8 mouse cellular contexts compared by ENCODE assay signal in the genomic region with DNA sequence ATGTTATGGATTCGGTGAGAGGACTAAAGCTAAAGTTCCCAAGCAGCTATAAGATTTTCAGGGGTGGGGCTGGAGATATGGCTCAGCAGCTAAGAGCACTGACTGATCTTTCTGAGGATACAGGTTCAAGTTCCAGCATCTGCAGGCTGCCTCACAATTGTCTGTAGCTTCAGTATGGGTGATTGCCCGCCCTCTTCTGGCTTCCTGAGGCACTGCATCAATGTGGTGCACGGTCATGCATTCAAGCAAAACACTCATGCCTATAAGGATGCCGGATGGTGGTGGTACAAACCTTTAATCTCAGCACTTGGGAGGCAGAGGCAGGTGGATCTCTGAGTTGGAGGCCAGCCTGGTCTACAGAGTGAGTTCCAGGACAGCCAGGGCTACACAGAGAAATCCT. TPM values are rescaled to one million over a fixed set of nuclear protein-coding genes. Genes with fewer than 3 reads are reported as not detected.
DNase-seq lines count a peak whose midpoint lies in the region; ATAC-seq and TF ChIP-seq lines count a peak whose summit lies in the region.

No protein-coding gene starts in this region.

- no peak overlapping the region for H3K9ac ChIP-seq in kidney, embryonic 14.5 days (ENCODE audit: low read depth, low read length)

- no peak overlapping the region for H3K27ac ChIP-seq in kidney, adult 2 months (ENCODE audit: insufficient read depth, low read depth, low read length)
- no peak overlapping the region for H3K27ac ChIP-seq in kidney, embryonic 14.5 days (ENCODE audit: low read depth, low read length)
- H3K27ac ChIP-seq in left cerebral cortex, adult 2 months = no peak overlapping the region

- no peak for TF ChIP-seq POLR2A in kidney, adult 2 months (IDR thresholded peaks at IDR 0.05; ENCODE audit: low read depth, low read length)

- no peaks in the 10 kb centered on the region for H3K9me3 ChIP-seq in kidney, embryonic 14.5 days (ENCODE audit: control insufficient read depth, low read length)
- no peaks in the 10 kb centered on the region for H3K9me3 ChIP-seq in E14TG2a.4 (ENCODE audit: low read length)

- peak; percentile 75 for DNase-seq in kidney, adult 2 months
- peak; percentile 66 to 70 for DNase-seq in adrenal gland, postnatal 36 days
- DNase-seq in left cerebral cortex, adult 2 months (ENCODE audit: extremely low spot score in 1 of 2, low spot score in 2 of 2) = peak in 1 of 2 experiments; percentile 75
- peak; percentile 67 for DNase-seq in thymus, postnatal 25 days

- WGBS in kidney, adult 2 months = 26% methylated on average over 4 of the region's 4 CpGs
- 37% methylated on average over 4 of the region's 4 CpGs for WGBS in kidney, embryonic 14.5 days

- no peaks in the 10 kb centered on the region for H3K36me3 ChIP-seq in kidney, adult 2 months (ENCODE audit: control insufficient read depth, insufficient read depth, low read length)
- H3K36me3 ChIP-seq in kidney, embryonic 14.5 days (ENCODE audit: control insufficient read depth, insufficient read depth, low read length) = peaks cover 14% of the 10 kb centered on the region
- peaks cover 16% of the 10 kb centered on the region for H3K36me3 ChIP-seq in E14TG2a.4 (ENCODE audit: insufficient read depth, low read length)

- no peak for ATAC-seq in kidney, embryonic 14.5 days (ENCODE audit: low FRiP score, low TSS enrichment)
- peak; percentile 63; the same call in 1 of the 2 replicates for ATAC-seq in erythroid progenitor cell, adult 5-6 weeks (replicated peaks; ENCODE audit: low FRiP score, poor library complexity, severe bottlenecking)
- ATAC-seq in monocyte, adult 5-6 weeks (replicated peaks; ENCODE audit: insufficient number of reproducible peaks, low FRiP score, low TSS enrichment, poor library complexity, severe bottlenecking) = peak; percentile 71

- TF ChIP-seq CTCF in kidney, adult 2 months (conservative IDR thresholded peaks at IDR 0.05; ENCODE audit: insufficient read depth, insufficient read length, low read depth, low read length) = peak; percentile 85
- TF ChIP-seq CTCF in E14TG2a.4 (conservative IDR thresholded peaks at IDR 0.05; ENCODE audit: low read length) = peak; percentile 78
- TF ChIP-seq CTCF in left cerebral cortex, adult 2 months (IDR thresholded peaks at IDR 0.05) = peak; percentile 73

- H3K4me2 ChIP-seq in kidney, embryonic 14.5 days (replicated peaks; ENCODE audit: low read depth, low read length) = no peak overlapping the region

- no peaks in the 10 kb centered on the region for H3K27me3 ChIP-seq in kidney, adult 2 months (replicated peaks; ENCODE audit: control insufficient read depth, insufficient read depth, low read length)
- no peaks in the 10 kb centered on the region for H3K27me3 ChIP-seq in kidney, embryonic 14.5 days (ENCODE audit: control insufficient read depth, insufficient read depth, low read length)
- H3K27me3 ChIP-seq in E14TG2a.4 (ENCODE audit: insufficient read depth, low read length) = peaks cover 10% of the 10 kb centered on the region; the same call in 1 of the 2 replicates

- no peaks in the 10 kb centered on the region for H3K4me1 ChIP-seq in kidney, adult 2 months (ENCODE audit: control insufficient read depth, insufficient read depth, low read length)
- no peaks in the 10 kb centered on the region for H3K4me1 ChIP-seq in kidney, embryonic 14.5 days (ENCODE audit: control insufficient read depth, insufficient read depth, low read length)
- H3K4me1 ChIP-seq in E14TG2a.4 (replicated peaks; ENCODE audit: low read depth, low read length) = peaks cover 28% of the 10 kb centered on the region

- intact Hi-C loops in left cerebral cortex, adult 2 months (cut with DNase I) = loop anchor here (1.0 kb wide), 1 partner anchor 84 kb away; no protein-coding TSS in a partner anchor

- no peak overlapping the region for H3K4me3 ChIP-seq in kidney, adult 2 months (ENCODE audit: insufficient read depth, low read depth, low read length)
- H3K4me3 ChIP-seq in kidney, embryonic 14.5 days (ENCODE audit: low read length) = no peak overlapping the region
- no peak overlapping the region for H3K4me3 ChIP-seq in E14TG2a.4 (replicated peaks; ENCODE audit: low read length)
- no peak overlapping the region for H3K4me3 ChIP-seq in left cerebral cortex, adult 2 months

RNA-seq across cellular contexts. Expression of gene 1700022I11Rik, which starts 7.8 kb away (rescaled TPM):
- polyA plus RNA-seq in kidney, adult 2 months (2012; rRNA removed) = not detected in 2 replicates
- polyA plus RNA-seq in kidney, embryonic 14.5 days (2014; fragmentation: Nextera tagmentation; extraction: Ambion mirVana) = 0.34 and 0.37 TPM in 2 replicates
- not detected for total RNA-seq in adrenal gland, postnatal 36 days (2021)
- not detected in 2 replicates for total RNA-seq in erythroid progenitor cell, adult 5-6 weeks (2015; ENCODE audit: low replicate concordance)
- not detected in 2 replicates for total RNA-seq in erythroid progenitor cell, adult 5-6 weeks (2017; ENCODE audit: low replicate concordance)
- total RNA-seq in left cerebral cortex, adult 2 months (2021) = not detected
- total RNA-seq in monocyte, adult 5-6 weeks (2017) = 1.4 TPM in 1 of 3 replicates, not detected in the others

RNA-seq across cellular contexts. Expression of gene Dnajb5, which starts 12.0 kb away (rescaled TPM):
- 6.5 and 8.1 TPM in 2 replicates for polyA plus RNA-seq in kidney, adult 2 months (2012; rRNA removed)
- 5.1 and 6.8 TPM in 2 replicates for polyA plus RNA-seq in kidney, embryonic 14.5 days (2014; fragmentation: Nextera tagmentation; extraction: Ambion mirVana)
- total RNA-seq in adrenal gland, postnatal 36 days (2021) = 10 to 100 TPM; 10.9 to 35.1 TPM
- 2.1 TPM in 1 of 2 replicates, not detected in the other for total RNA-seq in erythroid progenitor cell, adult 5-6 weeks (2015; ENCODE audit: low replicate concordance)
- 0.51 and 2.0 TPM in 2 replicates for total RNA-seq in erythroid progenitor cell, adult 5-6 weeks (2017; ENCODE audit: low replicate concordance)
- 100 to 1,000 TPM; 216 to 338 TPM for total RNA-seq in left cerebral cortex, adult 2 months (2021)
- total RNA-seq in monocyte, adult 5-6 weeks (2017) = 2.5 to 10.0 TPM (median 6.9 TPM) in 3 replicates

RNA-seq across cellular contexts. Expression of gene Vcp, which starts 38.7 kb away (rescaled TPM):
- 112 and 130 TPM in 2 replicates for polyA plus RNA-seq in kidney, adult 2 months (2012; rRNA removed)
- polyA plus RNA-seq in kidney, embryonic 14.5 days (2014; fragmentation: Nextera tagmentation; extraction: Ambion mirVana) = 351 and 554 TPM in 2 replicates
- 100 to 1,000 TPM; 332 to 368 TPM for total RNA-seq in adrenal gland, postnatal 36 days (2021)
- 68.3 and 73.9 TPM in 2 replicates for total RNA-seq in erythroid progenitor cell, adult 5-6 weeks (2015; ENCODE audit: low replicate concordance)
- 120 and 189 TPM in 2 replicates for total RNA-seq in erythroid progenitor cell, adult 5-6 weeks (2017; ENCODE audit: low replicate concordance)
- total RNA-seq in left cerebral cortex, adult 2 months (2021) = 100 to 1,000 TPM; 179 to 186 TPM
- total RNA-seq in monocyte, adult 5-6 weeks (2017) = 146 to 168 TPM (median 150 TPM) in 3 replicates

RNA-seq across cellular contexts. Expression of gene Phf24, which starts 45.1 kb away (rescaled TPM):
- polyA plus RNA-seq in kidney, adult 2 months (2012; rRNA removed) = 1.1 TPM in 2 replicates
- polyA plus RNA-seq in kidney, embryonic 14.5 days (2014; fragmentation: Nextera tagmentation; extraction: Ambion mirVana) = 0.41 and 1.1 TPM in 2 replicates
- total RNA-seq in adrenal gland, postnatal 36 days (2021) = 1 to 10 TPM; 1.3 to 1.8 TPM
- total RNA-seq in erythroid progenitor cell, adult 5-6 weeks (2015; ENCODE audit: low replicate concordance) = not detected in 2 replicates
- under 0.01 TPM in 1 of 2 replicates, not detected in the other for total RNA-seq in erythroid progenitor cell, adult 5-6 weeks (2017; ENCODE audit: low replicate concordance)
- 100 to 1,000 TPM; 359 to 380 TPM for total RNA-seq in left cerebral cortex, adult 2 months (2021)
- total RNA-seq in monocyte, adult 5-6 weeks (2017) = 0.10 TPM in 1 of 3 replicates, not detected in the others

RNA-seq across cellular contexts. Expression of gene Fancg, which starts 48.7 kb away (rescaled TPM):
- 6.8 and 7.1 TPM in 2 replicates for polyA plus RNA-seq in kidney, adult 2 months (2012; rRNA removed)
- 11.8 and 16.9 TPM in 2 replicates for polyA plus RNA-seq in kidney, embryonic 14.5 days (2014; fragmentation: Nextera tagmentation; extraction: Ambion mirVana)
- total RNA-seq in adrenal gland, postnatal 36 days (2021) = 10 to 100 TPM in 1 of 2 experiments, 1 to 10 TPM in 1; 6.3 to 14.2 TPM
- total RNA-seq in erythroid progenitor cell, adult 5-6 weeks (2015; ENCODE audit: low replicate concordance) = 12.6 and 20.2 TPM in 2 replicates
- total RNA-seq in erythroid progenitor cell, adult 5-6 weeks (2017; ENCODE audit: low replicate concordance) = 33.4 and 59.7 TPM in 2 replicates
- total RNA-seq in left cerebral cortex, adult 2 months (2021) = 10 to 100 TPM; 15.1 to 17.4 TPM
- total RNA-seq in monocyte, adult 5-6 weeks (2017) = 5.3 to 25.3 TPM (median 11.4 TPM) in 3 replicates

Comparison
In these comparisons a context has a peak if more than half of its experiments do, and no peak if none do; other contexts are left out.
1. RNA of gene Dnajb5, which starts 12.0 kb away (total RNA-seq): 216 to 338 TPM in left cerebral cortex, adult 2 months; 10.9 to 35.1 TPM in adrenal gland, postnatal 36 days, 2.5 to 10.0 TPM in monocyte, adult 5-6 weeks and 0.51 to 2.1 TPM in erythroid progenitor cell, adult 5-6 weeks; every median in the first group is over 4 times any median in the second.
2. Peak in every context shown above with its lines, with median percentiles within 50 percentile points of each other: CTCF ChIP-seq.